Mouse (Mus musculus): ENCODE data around the gene Olfr1426.

GRCm38 (mm10) chr19:12134289-12134688 lies 42.5 kb upstream of the Olfr1426 start:
- TF ChIP-seq EP300 (IDR thresholded peaks at IDR 0.05; ENCODE audit: low read length) (no peak), RCOR1 (conservative IDR thresholded peaks at IDR 0.05; ENCODE audit: low read depth, low read length) (no peak), BHLHE40 (IDR thresholded peaks at IDR 0.05; ENCODE audit: low read depth, low read length) (no peak), CHD1 (IDR thresholded peaks at IDR 0.05; ENCODE audit: low read depth, low read length) (no peak), CTCF (conservative IDR thresholded peaks at IDR 0.05 in 1 of 2, IDR thresholded peaks at IDR 0.05 in 1 of 2; ENCODE audit: low read depth in 2 of 2, low read length in 2 of 2) (peak; percentile 57 to 82; a peak in 3 of 4 replicates), JUND (conservative IDR thresholded peaks at IDR 0.05; ENCODE audit: low read depth, low read length) (no peak), MAX (IDR thresholded peaks at IDR 0.05; ENCODE audit: low read length) (no peak), MEF2A (IDR thresholded peaks at IDR 0.05; ENCODE audit: borderline replicate concordance, low read depth, low read length) (no peak), TCF12 (IDR thresholded peaks at IDR 0.05; ENCODE audit: low read depth, low read length) (no peak)

All from CH12.LX (cell line).